Mouse (Mus musculus) mouse trophoblast stem cell (cell line): Measurements from ENCODE around the gene Gpatch1.
"Not testable (repeated sequence)": the region's sequence is repeated elsewhere in the genome, so short reads cannot be mapped to it uniquely, and the experiment has no call there.

Source experiments
- in situ Hi-C, 2 experiments: fragments of 300-500 bp; cut with MseI, MboI; formaldehyde crosslinking; loops; 2 replicates in 1 of 2; 3 replicates in 1 of 2; pipeline ENCODE4 v1.15.1; 2025

The Gpatch1 gene

GRCm38 (mm10) chr7:35331590-35331989 lies 13.3 kb upstream of the Gpatch1 start:
- in situ Hi-C loops: no loop called here

GRCm38 (mm10) chr7:35322732-35323420 lies 4.6 kb upstream of the Gpatch1 start:
- in situ Hi-C loops: no loop called here

- in situ Hi-C loops: no loop called here
Observed at GRCm38 (mm10) chr7:35322161-35322560, 3.9 kb upstream of the Gpatch1 start.

DNA sequence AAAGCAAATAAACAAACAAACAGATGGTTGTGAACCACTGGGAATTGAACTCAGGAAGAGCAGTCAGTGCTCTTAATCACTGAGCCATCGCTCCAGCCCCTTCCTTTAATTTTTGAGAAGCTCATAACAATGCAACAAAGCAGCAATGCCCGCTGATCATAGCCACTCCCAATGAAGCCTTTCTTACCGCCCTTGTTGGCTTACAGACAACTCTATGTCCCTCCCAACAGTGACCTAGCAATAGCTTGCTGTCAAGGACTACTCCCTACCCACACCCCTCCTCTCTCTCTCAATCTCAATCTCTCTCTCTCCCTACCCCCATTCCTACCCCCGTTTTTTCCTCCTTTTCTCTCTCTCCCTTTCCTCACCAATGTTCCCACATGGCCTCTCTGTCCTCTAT lies 1.5 kb upstream of the Gpatch1 start:
- in situ Hi-C loops: no loop called here

DNA sequence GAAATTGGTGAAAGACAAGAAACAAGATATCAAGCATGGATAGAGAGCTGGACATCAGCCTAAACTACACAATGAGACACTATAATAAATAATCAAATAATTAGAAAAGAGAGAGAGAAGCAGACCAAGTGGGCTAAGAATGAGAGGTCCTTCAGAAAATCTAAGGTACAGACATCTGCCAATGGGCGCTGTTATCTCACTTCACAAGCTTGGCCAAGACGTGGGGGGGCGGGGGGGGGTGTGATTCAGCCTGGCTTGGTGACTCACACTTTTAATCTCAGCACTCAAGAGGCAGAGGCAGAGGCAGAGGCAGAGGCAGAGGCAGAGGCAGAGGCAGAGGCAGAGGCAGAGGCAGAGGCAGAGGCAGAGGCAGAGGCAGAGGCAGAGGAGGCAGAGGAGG lies 981 bp upstream of the Gpatch1 start:
- in situ Hi-C loops: not testable (repeated sequence)

DNA sequence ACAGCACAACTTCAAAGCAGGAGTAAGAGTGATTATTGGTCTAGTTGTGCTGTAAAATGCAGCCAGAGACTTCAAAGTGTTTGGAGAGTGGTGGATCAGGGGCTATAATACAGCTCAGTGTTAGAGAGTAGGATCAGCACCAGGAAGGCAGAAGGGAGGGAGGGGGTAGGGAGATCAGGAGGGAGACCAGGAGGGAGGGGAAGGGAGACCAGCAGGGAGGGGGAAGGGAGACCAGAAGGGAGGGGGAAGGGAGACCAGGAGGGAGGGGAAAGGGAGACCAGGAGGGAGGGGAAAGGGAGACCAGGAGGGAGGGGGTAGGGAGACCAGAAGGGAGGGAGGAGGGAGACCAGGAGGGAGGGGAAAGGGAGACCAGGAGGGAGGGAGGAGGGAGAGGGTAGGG lies 4.1 kb downstream of the Gpatch1 start:
- in situ Hi-C loops: no loop called here

DNA sequence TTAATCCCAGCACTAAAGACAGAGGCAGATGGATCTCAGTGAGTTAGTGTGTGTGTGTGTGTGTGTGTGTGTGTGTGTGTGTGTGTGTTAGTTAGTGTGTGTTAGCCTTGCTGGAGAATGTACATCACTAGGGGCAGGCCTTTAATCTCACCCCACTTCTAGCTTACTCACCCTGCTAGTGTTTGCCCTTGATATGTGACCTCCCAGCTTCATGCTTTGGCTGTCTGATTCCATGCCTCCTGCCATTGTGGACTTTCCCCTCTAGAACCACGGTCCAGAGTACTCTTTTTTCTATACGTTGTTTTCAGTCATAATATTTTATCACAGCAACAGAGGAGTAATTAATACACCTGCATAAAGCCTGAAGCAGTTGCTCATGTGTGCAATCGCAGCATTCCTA lies 7.0 kb downstream of the Gpatch1 start:
- in situ Hi-C loops: no loop called here

- in situ Hi-C loops: loop anchor here in 1 of 2 experiments (10.0 kb wide), 1 partner anchor 94 kb away; the partner anchor contains the start of genes Cep89 and Faap24
Observed at GRCm38 (mm10) chr7:35300792-35301191, 17.4 kb downstream of the Gpatch1 start.

- in situ Hi-C loops: loop anchor here (10.0 kb wide), 1 partner anchor 95 kb away; the partner anchor contains the start of genes Cep89 (in 2 of the 2) and Faap24 (in 2 of the 2)
Observed at GRCm38 (mm10) chr7:35299656-35300055, 18.6 kb downstream of the Gpatch1 start.

GRCm38 (mm10) chr7:35297886-35298285 lies 20.4 kb downstream of the Gpatch1 start:
- in situ Hi-C loops: loop anchor here in 1 of 2 experiments (10.0 kb wide), 1 partner anchor 97 kb away; the partner anchor contains the start of genes Cep89 and Faap24

DNA sequence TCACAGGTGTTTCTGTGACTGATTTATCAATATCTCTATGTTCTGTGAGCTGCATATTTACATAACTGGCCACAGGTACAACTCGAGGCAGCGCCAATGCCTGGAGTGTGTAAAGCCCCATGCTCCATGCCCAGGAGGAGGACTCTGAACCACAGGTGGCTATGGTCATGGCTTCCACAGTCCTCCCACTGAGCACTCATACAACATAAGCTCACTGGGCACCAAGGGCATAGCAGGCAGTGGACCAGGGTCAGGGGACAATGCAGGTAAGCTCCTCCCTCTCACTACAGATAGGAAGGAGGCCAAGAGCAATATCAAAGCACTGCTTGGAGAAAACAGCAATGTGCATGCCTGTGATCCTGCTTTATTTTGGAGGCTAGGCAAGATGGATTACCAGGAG lies 22.6 kb downstream of the Gpatch1 start:
- in situ Hi-C loops: loop anchor here in 1 of 2 experiments (10.0 kb wide), 1 partner anchor 99 kb away; the partner anchor contains the start of genes Cep89 and Faap24

GRCm38 (mm10) chr7:35293464-35293863 lies 24.8 kb downstream of the Gpatch1 start:
- in situ Hi-C loops: loop anchor here in 1 of 2 experiments (10.0 kb wide), 1 partner anchor 101 kb away; the partner anchor contains the start of genes Cep89 and Faap24

GRCm38 (mm10) chr7:35278933-35279332 lies 39.3 kb downstream of the Gpatch1 start:
- in situ Hi-C loops: no loop called here

DNA sequence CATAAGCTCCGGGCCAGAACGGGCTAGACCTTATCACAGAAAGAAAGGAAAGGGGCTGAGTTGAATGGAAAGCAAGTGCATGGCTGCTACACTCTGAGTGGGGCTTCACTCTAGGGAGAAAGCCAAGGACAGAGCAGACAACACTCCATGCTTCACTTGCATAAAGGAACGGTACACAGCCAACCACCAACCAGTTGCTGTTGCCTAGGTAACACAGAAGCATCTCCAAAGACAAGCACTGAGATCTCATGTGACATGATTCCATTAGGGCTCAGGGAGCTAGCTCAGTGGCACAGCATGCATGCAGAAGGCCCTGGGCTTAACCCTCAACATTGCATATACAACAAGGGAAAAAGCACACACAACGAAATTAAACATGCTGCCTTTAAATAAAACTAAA lies 40.8 kb downstream of the Gpatch1 start:
- in situ Hi-C loops: no loop called here

GRCm38 (mm10) chr7:35269443-35270024 lies 48.7 kb downstream of the Gpatch1 start:
- in situ Hi-C loops: loop anchor here (5.0 kb wide), 1 partner anchor 92 kb away; no protein-coding TSS in a partner anchor

DNA sequence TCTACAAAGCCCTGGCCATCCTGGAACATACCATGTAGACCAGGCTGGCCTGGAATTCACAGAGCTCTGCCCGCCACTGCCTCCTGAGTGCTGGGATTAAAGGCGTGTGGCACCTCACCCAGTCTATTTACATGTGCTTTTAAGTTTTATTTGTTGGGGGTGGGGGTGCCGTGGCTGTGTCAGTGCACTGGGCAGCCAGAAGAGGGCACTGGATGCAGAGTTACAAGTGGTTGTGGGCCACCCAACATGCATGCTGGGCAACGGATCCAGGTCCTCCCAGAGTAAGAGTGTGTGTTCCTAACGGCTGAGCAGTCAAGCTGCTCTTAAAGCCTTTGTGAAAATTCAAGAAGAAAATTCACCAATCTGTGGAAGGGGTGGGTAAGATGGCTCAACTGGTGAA lies 50.4 kb downstream of the Gpatch1 start:
- in situ Hi-C loops: loop anchor here (5.0 kb wide), 1 partner anchor 91 kb away; no protein-coding TSS in a partner anchor

GRCm38 (mm10) chr7:35266666-35267065 lies 51.6 kb downstream of the Gpatch1 start:
- in situ Hi-C loops: loop anchor here (5.0 kb wide), 1 partner anchor 89 kb away; no protein-coding TSS in a partner anchor

GRCm38 (mm10) chr7:35264746-35265145 lies 53.5 kb downstream of the Gpatch1 start:
- in situ Hi-C loops: loop anchor here (5.0 kb wide), 1 partner anchor 87 kb away; no protein-coding TSS in a partner anchor

DNA sequence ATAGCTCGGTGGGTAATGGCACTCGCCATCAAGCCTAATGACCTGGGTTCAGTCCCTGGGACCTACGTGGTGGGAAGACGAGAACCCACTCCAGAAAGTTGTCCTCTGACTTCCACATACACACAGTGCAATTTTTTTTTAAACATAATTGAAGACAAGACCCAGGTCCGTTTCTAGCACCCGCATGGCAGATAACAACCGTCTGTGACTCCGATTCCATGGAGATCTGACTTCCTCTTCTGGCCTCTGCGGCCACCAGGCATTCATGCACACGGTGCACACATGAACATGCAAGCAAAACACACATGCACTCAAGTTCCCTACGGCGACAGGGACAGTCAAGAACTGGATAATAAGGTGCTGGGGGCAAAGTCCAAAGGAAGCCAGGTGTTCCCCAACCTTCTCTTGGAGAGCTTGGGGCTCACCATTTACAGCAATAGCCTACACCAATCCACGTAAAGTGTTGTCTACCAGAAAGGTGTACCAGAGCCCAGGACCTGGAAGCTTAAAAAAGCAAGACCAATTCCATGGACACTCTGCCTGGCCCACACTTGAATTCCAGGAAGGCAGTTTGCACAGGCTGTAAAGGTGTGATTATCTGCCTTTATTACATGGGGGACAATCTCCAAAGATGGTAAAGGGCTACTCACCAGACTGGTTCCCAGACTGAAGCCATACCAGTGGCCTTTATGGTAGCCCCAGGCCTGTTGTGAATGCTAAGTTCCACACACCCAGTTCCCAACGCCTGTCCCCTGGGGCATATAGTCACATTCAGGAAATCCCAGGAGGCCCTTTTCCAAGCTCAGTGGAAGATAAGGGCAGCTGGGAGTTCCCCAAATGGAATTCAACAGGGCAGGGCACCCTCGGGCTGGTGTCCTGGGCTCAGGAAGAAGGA lies 54.4 kb downstream of the Gpatch1 start:
- in situ Hi-C loops: no loop called here

DNA sequence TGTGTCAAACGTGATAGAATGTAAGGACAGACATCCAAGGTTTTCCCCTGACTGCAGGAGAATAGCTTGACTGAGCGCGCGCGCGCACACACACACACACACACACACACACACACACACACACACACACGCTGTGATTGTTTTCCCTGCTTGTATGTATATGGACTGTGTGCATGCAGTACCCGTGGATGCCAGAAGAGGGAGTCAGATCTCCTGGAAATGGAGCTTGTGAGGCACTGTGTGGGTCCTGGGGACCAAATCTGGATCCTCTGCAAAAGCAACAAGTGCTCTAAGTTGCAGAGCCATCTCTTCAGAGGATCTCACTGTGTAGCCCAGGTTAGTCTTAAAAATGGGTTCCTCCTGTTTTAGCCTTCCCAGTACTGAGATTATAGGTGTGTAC lies 58.9 kb downstream of the Gpatch1 start:
- in situ Hi-C loops: no loop called here

- in situ Hi-C loops: no loop called here
Observed at GRCm38 (mm10) chr7:35258294-35258693, 59.9 kb downstream of the Gpatch1 start.
